Mouse (Mus musculus): Measurements from ENCODE around the gene Adat1.

GRCm38 (mm10) chr8:111963546-111963945 is 28.6 kb downstream of the Adat1 start:
- no peak for TF ChIP-seq CTCF (IDR thresholded peaks at IDR 0.05; ENCODE audit: low read depth)
- TF ChIP-seq EP300 (optimal IDR thresholded peaks at IDR 0.05): no peak
